Mouse (Mus musculus) cerebellum, adult 2 months (tissue): Measurements from ENCODE around the gene Sstr3.

Source experiments
- CTCF ChIP-seq: fragments of 200-500 bp; IDR thresholded peaks from 2 replicates; pipeline ENCODE4 v1.5.1; 2011; ENCODE audit warnings: low read depth, mild to moderate bottlenecking, control low read depth, low read length, moderate library complexity, borderline replicate concordance; ENCODE audit not compliant: insufficient read depth
- POLR2A ChIP-seq: fragments of 200-500 bp; IDR thresholded peaks from 2 replicates; pipeline ENCODE4 v1.6.1; 2011; ENCODE audit warnings: low read length, control low read depth, borderline replicate concordance; ENCODE audit not compliant: insufficient read depth

- TF ChIP-seq POLR2A (no peak), CTCF (no peak)
Measured at GRCm38 (mm10) chr15:78588900-78589299, 44.4 kb upstream of the Sstr3 start.
